Mouse (Mus musculus) heart, postnatal 0 days (tissue): ENCODE results near the gene Kcng3. TPM values are rescaled to one million over a fixed set of nuclear protein-coding genes. Genes with fewer than 3 reads are reported as not detected.

Source experiments
- ATAC-seq: fragments of 200-750 bp; cut with Nextera tagmentation; 2 replicates; pipeline ENCODE4 v1.8.0; 2017; ENCODE audit warnings: low read depth, moderate number of reproducible peaks, moderate library complexity; ENCODE audit not compliant: insufficient read depth
- DNase-seq: peaks from one replicate; pipeline ENCODE4 v3.0.0-alpha.2; 2016; ENCODE audit warnings: low spot score
- H3K27ac ChIP-seq: fragments of 300-500 bp; sonication (generic); 2 replicates; pipeline ENCODE4 v1.5.1; 2014; ENCODE audit warnings: low read depth, mild to moderate bottlenecking
- H3K27me3 ChIP-seq: fragments of 300-500 bp; sonication (generic); 2 replicates; pipeline ENCODE4 v1.6.1; 2014; ENCODE audit warnings: low read length, mixed read lengths; ENCODE audit not compliant: control insufficient read depth, insufficient read depth
- H3K36me3 ChIP-seq: fragments of 300-500 bp; sonication (generic); replicated peaks from 2 replicates; pipeline ENCODE4 v1.6.1; 2014; ENCODE audit warnings: low read length, mixed read lengths; ENCODE audit not compliant: control insufficient read depth, insufficient read depth
- H3K4me1 ChIP-seq: fragments of 300-500 bp; sonication (generic); 2 replicates; pipeline ENCODE4 v1.6.1; 2014; ENCODE audit warnings: antibody characterized with exemption; ENCODE audit not compliant: control insufficient read depth, insufficient read depth
- H3K4me2 ChIP-seq: fragments of 300-500 bp; sonication (generic); 2 replicates; pipeline ENCODE4 v1.6.1; 2014; ENCODE audit warnings: low read depth, mild to moderate bottlenecking, low read length, moderate library complexity
- H3K4me3 ChIP-seq: fragments of 300-500 bp; sonication (generic); 2 replicates; pipeline ENCODE4 v1.5.1; 2014; ENCODE audit warnings: low read depth, low read length
- H3K9ac ChIP-seq: fragments of 300-500 bp; sonication (generic); replicated peaks from 2 replicates; pipeline ENCODE4 v1.6.1; 2014; ENCODE audit warnings: low read depth, low read length, mixed read lengths
- H3K9me3 ChIP-seq: fragments of 300-500 bp; sonication (generic); replicated peaks from 2 replicates; pipeline ENCODE4 v1.6.1; 2016; ENCODE audit warnings: low read length; ENCODE audit not compliant: control insufficient read depth
- CTCF ChIP-seq: IDR thresholded peaks from 2 replicates; pipeline ENCODE4 v1.5.1; 2016; ENCODE audit warnings: antibody characterized with exemption, control low read depth, low read depth
- EP300 ChIP-seq: IDR thresholded peaks from 2 replicates; pipeline ENCODE4 v1.6.1; 2016; ENCODE audit warnings: antibody characterized with exemption, low read depth
- WGBS: fragments of 180-500 bp; shearing (Covaris S2); extraction: QIAGEN DNeasy Blood & Tissue Kit; methylation state at CpG from one replicate; pipeline ENCODE4 v1.1.7; 2014; 5-methylcytosine and 5-hydroxymethylcytosine counted together
- polyA plus RNA-seq: library from polyadenylated mRNA; unstranded; fragments of >200 nt; fragmentation: Nextera tagmentation; extraction: Ambion mirVana; gene quantifications from 2 replicates; pipeline ENCODE4 v1.2.1, GENCODE M21; 2015
- total RNA-seq: library from RNA; depleted of rRNA; stranded (reverse); fragments of >200 nt; gene quantifications from 2 replicates; pipeline ENCODE4 v1.2.3, GENCODE M21; 2014; ENCODE audit warnings: low replicate concordance

Gene Kcng3
- total and polyA plus RNA-seq, 2 experiments from 2014 or later: not detected

GRCm38 (mm10) chr17:83664761-83665160 is 33.1 kb upstream of the Kcng3 start:
- WGBS: 52% methylated on average over 8 of the region's 8 CpGs
- ATAC-seq: no peak
- Histone ChIP-seq H3K27ac (no peak overlapping the region), H3K4me2 (no peak overlapping the region), H3K4me1 (no peaks in the 10 kb centered on the region), H3K9ac (no peak overlapping the region), H3K36me3 (no peaks in the 10 kb centered on the region), H3K27me3 (no peaks in the 10 kb centered on the region), H3K4me3 (no peak overlapping the region), H3K9me3 (no peaks in the 10 kb centered on the region)
- no peak for TF ChIP-seq EP300
- no peak for TF ChIP-seq CTCF
- no peak for DNase-seq

DNA sequence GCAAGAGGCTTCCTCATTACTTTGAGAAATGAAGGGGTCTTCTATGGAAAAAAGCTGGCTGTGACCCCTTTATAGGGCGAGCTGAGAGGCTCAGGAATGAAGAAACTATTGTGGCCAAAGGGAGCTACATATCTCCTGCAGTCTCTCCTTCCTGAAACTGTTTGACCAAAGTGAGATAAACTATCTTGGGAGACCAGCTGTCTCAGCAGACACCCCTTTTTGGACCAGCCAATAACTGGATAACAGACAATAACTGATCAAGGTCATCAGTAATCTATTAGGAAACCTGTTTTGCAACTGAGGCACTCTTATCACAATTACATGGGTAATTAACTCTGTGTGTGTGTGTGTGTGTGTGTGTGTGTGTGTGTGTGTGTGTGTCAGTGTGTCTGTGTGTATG is 27.2 kb upstream of the Kcng3 start:
- Histone ChIP-seq H3K27me3 (no peaks in the 10 kb centered on the region), H3K9me3 (no peaks in the 10 kb centered on the region), H3K4me2 (no peak overlapping the region), H3K4me1 (no peaks in the 10 kb centered on the region), H3K36me3 (no peaks in the 10 kb centered on the region), H3K9ac (no peak overlapping the region), H3K27ac (no peak overlapping the region), H3K4me3 (no peak overlapping the region)
- no peak for DNase-seq
- 66% methylated on average over 1 of the region's 1 CpGs for WGBS
- TF ChIP-seq EP300 (no peak), CTCF (no peak)
- ATAC-seq: no peak

DNA sequence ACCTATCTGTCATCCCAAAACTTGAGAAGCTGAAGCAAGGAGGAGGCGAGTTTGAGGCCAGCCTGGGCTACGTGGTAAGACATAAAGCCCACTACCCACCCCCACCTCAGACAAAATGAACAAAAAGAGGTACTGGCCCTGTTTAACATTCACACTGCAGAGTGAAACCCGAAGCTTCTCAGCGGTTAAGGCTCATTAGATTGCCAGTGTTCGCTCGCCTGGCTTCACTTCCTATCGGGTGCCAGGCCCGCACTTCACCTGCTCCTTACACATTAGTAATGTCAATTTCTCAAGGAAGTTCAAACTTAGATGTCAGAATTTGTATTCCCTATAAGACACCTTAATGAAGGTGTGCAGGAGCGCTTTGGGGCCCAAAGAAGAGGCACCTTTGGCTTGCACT is 25.7 kb upstream of the Kcng3 start:
- no peak overlapping the region for H3K27ac ChIP-seq
- H3K4me3 ChIP-seq: no peak overlapping the region
- DNase-seq (no peak), ATAC-seq (no peak)
- H3K9me3 ChIP-seq: no peaks in the 10 kb centered on the region
- no peaks in the 10 kb centered on the region for H3K4me1 ChIP-seq
- H3K4me2 ChIP-seq: no peak overlapping the region
- no peak overlapping the region for H3K9ac ChIP-seq
- no peaks in the 10 kb centered on the region for H3K36me3 ChIP-seq
- WGBS: 89% methylated on average over 9 of the region's 9 CpGs
- H3K27me3 ChIP-seq: no peaks in the 10 kb centered on the region
- TF ChIP-seq EP300 (no peak), CTCF (no peak)

GRCm38 (mm10) chr17:83655732-83656131 is 24.0 kb upstream of the Kcng3 start:
- DNase-seq (no peak), ATAC-seq (no peak)
- Histone ChIP-seq H3K36me3 (no peaks in the 10 kb centered on the region), H3K9me3 (no peaks in the 10 kb centered on the region), H3K9ac (no peak overlapping the region), H3K4me1 (no peaks in the 10 kb centered on the region), H3K27ac (no peak overlapping the region), H3K27me3 (no peaks in the 10 kb centered on the region), H3K4me2 (no peak overlapping the region), H3K4me3 (no peak overlapping the region)
- no peak for TF ChIP-seq EP300
- no peak for TF ChIP-seq CTCF
- WGBS: 59% methylated on average over 3 of the region's 3 CpGs

- Histone ChIP-seq H3K36me3 (no peaks in the 10 kb centered on the region), H3K9ac (no peak overlapping the region), H3K9me3 (no peaks in the 10 kb centered on the region), H3K4me1 (no peaks in the 10 kb centered on the region), H3K27ac (no peak overlapping the region), H3K27me3 (no peaks in the 10 kb centered on the region), H3K4me2 (no peak overlapping the region), H3K4me3 (no peak overlapping the region)
- no peak for TF ChIP-seq EP300
- no peak for TF ChIP-seq CTCF
- 57% methylated on average over 13 of the region's 13 CpGs for WGBS
- ATAC-seq (no peak), DNase-seq (no peak)
Observed at GRCm38 (mm10) chr17:83654651-83655136, 23.0 kb upstream of the Kcng3 start.

GRCm38 (mm10) chr17:83653635-83654034 is 21.9 kb upstream of the Kcng3 start:
- Histone ChIP-seq H3K4me2 (no peak overlapping the region), H3K27ac (no peak overlapping the region), H3K9me3 (no peaks in the 10 kb centered on the region), H3K27me3 (no peaks in the 10 kb centered on the region), H3K36me3 (no peaks in the 10 kb centered on the region), H3K4me3 (no peak overlapping the region), H3K9ac (no peak overlapping the region), H3K4me1 (no peaks in the 10 kb centered on the region)
- no peak for DNase-seq
- TF ChIP-seq EP300 (no peak), CTCF (no peak)
- no peak for ATAC-seq
- 87% methylated on average over 3 of the region's 3 CpGs for WGBS
